Mouse (Mus musculus) hindbrain, embryonic 14.5 days (tissue): ENCODE results near the gene Kctd13. TPM values are rescaled to one million over a fixed set of nuclear protein-coding genes. Genes with fewer than 3 reads are reported as not detected.

ENCODE experiments used
- ATAC-seq: fragments of 200-750 bp; cut with Nextera tagmentation; 2 replicates; pipeline ENCODE4 v1.8.0; 2017; ENCODE audit warnings: moderate number of reproducible peaks, mild to moderate bottlenecking, moderate TSS enrichment, moderate library complexity; ENCODE audit not compliant: low FRiP score
- DNase-seq: peaks from one replicate; pipeline ENCODE4 v3.0.0-alpha.2; 2015; ENCODE audit warnings: low spot score
- H3K27ac ChIP-seq: fragments of 300-500 bp; sonication (generic); 2 replicates; pipeline ENCODE4 v1.5.1; 2014; ENCODE audit warnings: mild to moderate bottlenecking, moderate library complexity
- H3K27me3 ChIP-seq: fragments of 300-500 bp; sonication (generic); 2 replicates; pipeline ENCODE4 v1.6.1; 2014; ENCODE audit warnings: mild to moderate bottlenecking, low read length, mixed read lengths; ENCODE audit not compliant: control insufficient read depth, insufficient read depth
- H3K36me3 ChIP-seq: fragments of 300-500 bp; sonication (generic); replicated peaks from 2 replicates; pipeline ENCODE4 v1.6.1; 2014; ENCODE audit not compliant: control insufficient read depth, insufficient read depth
- H3K4me1 ChIP-seq: fragments of 300-500 bp; sonication (generic); replicated peaks from 2 replicates; pipeline ENCODE4 v1.6.1; 2014; ENCODE audit warnings: antibody characterized with exemption, low read length, mixed read lengths; ENCODE audit not compliant: control insufficient read depth, insufficient read depth
- H3K4me2 ChIP-seq: fragments of 300-500 bp; sonication (generic); replicated peaks from 2 replicates; pipeline ENCODE4 v1.6.1; 2014; ENCODE audit warnings: mild to moderate bottlenecking, moderate library complexity
- H3K4me3 ChIP-seq: fragments of 300-500 bp; sonication (generic); replicated peaks from 2 replicates; pipeline ENCODE4 v1.5.1; 2014; ENCODE audit warnings: mild to moderate bottlenecking, low read length
- H3K9ac ChIP-seq: fragments of 300-500 bp; sonication (generic); 2 replicates; pipeline ENCODE4 v1.6.1; 2014
- H3K9me3 ChIP-seq: fragments of 300-500 bp; sonication (generic); 2 replicates; pipeline ENCODE4 v1.6.1; 2016; ENCODE audit warnings: low read length; ENCODE audit not compliant: control insufficient read depth
- WGBS: fragments of 180-500 bp; shearing (Covaris S2); extraction: QIAGEN DNeasy Blood & Tissue Kit; methylation state at CpG from one replicate; pipeline ENCODE4 v1.1.7; 2014; 5-methylcytosine and 5-hydroxymethylcytosine counted together
- polyA plus RNA-seq: library from polyadenylated mRNA; unstranded; fragments of >200 nt; fragmentation: Nextera tagmentation; extraction: Ambion mirVana; gene quantifications from 2 replicates; pipeline ENCODE4 v1.2.1, GENCODE M21; 2014

Kctd13 gene
- polyA plus RNA-seq, 1 experiment from 2014 or later, result 102 TPM

GRCm38 (mm10) chr7:126926299-126926698 is 2.4 kb upstream of the Kctd13 start:
- no peaks in the 10 kb centered on the region for H3K9me3 ChIP-seq
- 68% methylated on average over 3 of the region's 3 CpGs for WGBS
- peaks cover 9% of the 10 kb centered on the region; the same call in 1 of the 2 replicates for H3K36me3 ChIP-seq
- H3K27ac ChIP-seq, result no peak overlapping the region
- no peak for DNase-seq
- no peak overlapping the region for H3K4me2 ChIP-seq
- no peak for ATAC-seq
- H3K4me1 ChIP-seq, result peaks cover 12% of the 10 kb centered on the region
- H3K27me3 ChIP-seq, result no peaks in the 10 kb centered on the region
- H3K9ac ChIP-seq, result no peak overlapping the region
- H3K4me3 ChIP-seq, result no peak overlapping the region

- DNase-seq, result no peak
- Histone ChIP-seq H3K27me3 (no peaks in the 10 kb centered on the region), H3K4me3 (peak overlapping the region; percentile 84), H3K9me3 (no peaks in the 10 kb centered on the region), H3K27ac (peak overlapping the region; percentile 78), H3K9ac (peak overlapping the region; percentile 78), H3K36me3 (peaks cover 32% of the 10 kb centered on the region), H3K4me2 (peak overlapping the region; percentile 59), H3K4me1 (peaks cover 12% of the 10 kb centered on the region)
- under 1% methylated on average over 19 of the region's 27 CpGs for WGBS
- ATAC-seq, result peak; percentile 79
Observed at GRCm38 (mm10) chr7:126929046-126929445, 367 bp downstream of the Kctd13 start.

- H3K9ac ChIP-seq, result no peak overlapping the region
- H3K36me3 ChIP-seq, result peaks cover 55% of the 10 kb centered on the region
- no peak overlapping the region for H3K27ac ChIP-seq
- ATAC-seq, result no peak
- H3K27me3 ChIP-seq, result no peaks in the 10 kb centered on the region
- H3K4me2 ChIP-seq, result no peak overlapping the region
- H3K9me3 ChIP-seq, result no peaks in the 10 kb centered on the region
- H3K4me3 ChIP-seq, result no peak overlapping the region
- WGBS, result 93% methylated on average over 2 of the region's 2 CpGs
- DNase-seq, result no peak
- H3K4me1 ChIP-seq, result peaks cover 12% of the 10 kb centered on the region
Observed at GRCm38 (mm10) chr7:126932652-126933051, 4.0 kb downstream of the Kctd13 start.

- H3K9me3 ChIP-seq, result no peaks in the 10 kb centered on the region
- no peak overlapping the region for H3K4me2 ChIP-seq
- H3K9ac ChIP-seq, result no peak overlapping the region
- peaks cover 66% of the 10 kb centered on the region for H3K36me3 ChIP-seq
- no peaks in the 10 kb centered on the region for H3K27me3 ChIP-seq
- DNase-seq (no peak), ATAC-seq (no peak)
- no peak overlapping the region for H3K4me3 ChIP-seq
- H3K27ac ChIP-seq, result no peak overlapping the region
- 59% methylated on average over 6 of the region's 6 CpGs for WGBS
- no peaks in the 10 kb centered on the region for H3K4me1 ChIP-seq
Observed at GRCm38 (mm10) chr7:126941171-126941570, 12.5 kb downstream of the Kctd13 start.

GRCm38 (mm10) chr7:126941801-126942200 is 13.1 kb downstream of the Kctd13 start:
- Histone ChIP-seq H3K4me2 (no peak overlapping the region), H3K4me3 (no peak overlapping the region), H3K9ac (no peak overlapping the region), H3K27me3 (no peaks in the 10 kb centered on the region), H3K9me3 (no peaks in the 10 kb centered on the region), H3K4me1 (no peaks in the 10 kb centered on the region), H3K27ac (no peak overlapping the region), H3K36me3 (peaks cover 64% of the 10 kb centered on the region)
- WGBS, result 47% methylated on average over 5 of the region's 5 CpGs
- DNase-seq (no peak), ATAC-seq (no peak)

- DNase-seq, result peak; percentile 39
- 45% methylated on average over 3 of the region's 3 CpGs for WGBS
- Histone ChIP-seq H3K4me3 (no peak overlapping the region), H3K9ac (no peak overlapping the region), H3K27me3 (no peaks in the 10 kb centered on the region), H3K27ac (no peak overlapping the region), H3K4me2 (no peak overlapping the region), H3K4me1 (peaks cover 23% of the 10 kb centered on the region), H3K9me3 (no peaks in the 10 kb centered on the region), H3K36me3 (peaks cover 51% of the 10 kb centered on the region)
- no peak for ATAC-seq
Observed at GRCm38 (mm10) chr7:126946530-126946929, 17.9 kb downstream of the Kctd13 start.

GRCm38 (mm10) chr7:126948626-126949025 is 19.9 kb downstream of the Kctd13 start:
- no peaks in the 10 kb centered on the region for H3K9me3 ChIP-seq
- DNase-seq, result no peak
- H3K27me3 ChIP-seq, result no peaks in the 10 kb centered on the region
- peaks cover 41% of the 10 kb centered on the region for H3K4me1 ChIP-seq
- peak overlapping the region; percentile 94 for H3K4me2 ChIP-seq
- H3K27ac ChIP-seq, result peak overlapping the region; percentile 94
- 73% methylated on average over 10 of the region's 10 CpGs for WGBS
- peak overlapping the region; percentile 78 for H3K9ac ChIP-seq
- no peak for ATAC-seq
- H3K36me3 ChIP-seq, result peaks cover 40% of the 10 kb centered on the region
- H3K4me3 ChIP-seq, result peak overlapping the region; percentile 56

- peaks cover 40% of the 10 kb centered on the region for H3K36me3 ChIP-seq
- peak within 1 kb of the TSS; percentile 56 for H3K4me3 ChIP-seq
- H3K4me1 ChIP-seq, result peaks cover 41% of the 10 kb centered on the region
- WGBS, result under 1% methylated on average over 20 of the region's 21 CpGs
- ATAC-seq (peak; percentile 65), DNase-seq (no peak)
- peak within 1 kb of the TSS; percentile 78 for H3K9ac ChIP-seq
- H3K27me3 ChIP-seq, result no peaks in the 10 kb centered on the region
- H3K4me2 ChIP-seq, result peak within 1 kb of the TSS; percentile 94
- H3K27ac ChIP-seq, result peak within 1 kb of the TSS; percentile 94
- no peaks in the 10 kb centered on the region for H3K9me3 ChIP-seq
Observed at GRCm38 (mm10) chr7:126949403-126949792, 20.7 kb downstream of the Kctd13 start, which contains the start of gene Asphd1. Gene Asphd1, minus strand, starts transcription at chr7:126949582.

- Histone ChIP-seq H3K27ac (peak within 1 kb of the TSS; percentile 94), H3K36me3 (peaks cover 38% of the 10 kb centered on the region), H3K27me3 (no peaks in the 10 kb centered on the region), H3K9me3 (no peaks in the 10 kb centered on the region), H3K4me1 (peaks cover 41% of the 10 kb centered on the region), H3K4me3 (peak within 1 kb of the TSS; percentile 56), H3K4me2 (peak within 1 kb of the TSS; percentile 94), H3K9ac (peak within 1 kb of the TSS; percentile 78)
- peak; percentile 87 for DNase-seq
- under 1% methylated on average over 42 of the region's 42 CpGs for WGBS
- ATAC-seq, result peak; percentile 85
Observed at GRCm38 (mm10) chr7:126949793-126950646, 21.3 kb downstream of the Kctd13 start, which contains the start of gene Sez6l2. Gene Sez6l2, plus strand, starts transcription at chr7:126950563.
